Mouse (Mus musculus) MEL (cell line): ENCODE measurements around the gene Tha1. TPM values are rescaled to one million over a fixed set of nuclear protein-coding genes. Genes with fewer than 3 reads are reported as not detected.

ENCODE experiments used
- DNase-seq: peaks from one replicate; pipeline ENCODE4 v3.0.0; 2011; ENCODE audit warnings: low read depth, low spot score
- H3K27ac ChIP-seq: 2 replicates; pipeline ENCODE4 v1.5.1; 2012; ENCODE audit warnings: low read depth, mild to moderate bottlenecking, control low read depth, low read length, moderate library complexity; ENCODE audit not compliant: control insufficient read depth
- H3K27me3 ChIP-seq, 2 experiments: fragments of 150-350 bp in 1 of 2; sonication (generic) in 1 of 2; 2 replicates each; pipeline ENCODE4 v1.6.1; 2012; ENCODE audit warnings: low read length in 2 of 2, mild to moderate bottlenecking in 2 of 2, improper control_type of control experiment in 1 of 2, moderate library complexity in 1 of 2; ENCODE audit not compliant: insufficient read depth in 2 of 2, control insufficient read depth in 1 of 2
- H3K36me3 ChIP-seq, 2 experiments: 2 replicates each; pipeline ENCODE4 v1.6.1; 2012 to 2014; ENCODE audit warnings: low read length in 2 of 2, improper control_type of control experiment in 1 of 2, inconsistent platforms in 1 of 2, mild to moderate bottlenecking in 1 of 2; ENCODE audit not compliant: insufficient read depth in 2 of 2, control insufficient read depth in 1 of 2
- H3K4me1 ChIP-seq, 2 experiments: fragments of 150-350 bp in 1 of 2; sonication (generic) in 1 of 2; 2 replicates each; pipeline ENCODE4 v1.6.1; 2012; ENCODE audit warnings: low read length in 2 of 2, improper control_type of control experiment in 1 of 2, mild to moderate bottlenecking in 1 of 2; ENCODE audit not compliant: insufficient read depth in 2 of 2, control insufficient read depth in 1 of 2
- H3K4me3 ChIP-seq, 2 experiments: fragments of 150-350 bp in 1 of 2; sonication (generic) in 1 of 2; 2 replicates each; pipeline ENCODE4 v1.5.1; 2012; ENCODE audit warnings: low read depth in 2 of 2, low read length in 2 of 2, mild to moderate bottlenecking in 2 of 2, moderate library complexity in 2 of 2, control low read depth in 1 of 2, improper control_type of control experiment in 1 of 2; ENCODE audit not compliant: control insufficient read depth in 1 of 2, insufficient read depth in 1 of 2
- H3K79me2 ChIP-seq: 2 replicates; pipeline ENCODE4 v1.6.1; 2012; ENCODE audit warnings: mild to moderate bottlenecking, low read length, moderate library complexity; ENCODE audit not compliant: control insufficient read depth, poor library complexity, insufficient read depth
- H3K9ac ChIP-seq: 2 replicates; pipeline ENCODE4 v1.6.1; 2012; ENCODE audit warnings: low read depth, mild to moderate bottlenecking, control low read depth, low read length, moderate library complexity; ENCODE audit not compliant: control insufficient read depth, poor library complexity, severe bottlenecking
- H3K9me3 ChIP-seq: fragments of 150-350 bp; sonication (generic); replicated peaks from 2 replicates; pipeline ENCODE4 v1.6.1; 2012; ENCODE audit warnings: mild to moderate bottlenecking, low read length, improper control_type of control experiment, moderate library complexity; ENCODE audit not compliant: insufficient read depth
- BHLHE40 ChIP-seq: IDR thresholded peaks from 2 replicates; pipeline ENCODE4 v1.6.1; 2012; ENCODE audit warnings: low read depth, mild to moderate bottlenecking, inconsistent platforms, low read length, improper control_type of control experiment, borderline replicate concordance
- EP300 ChIP-seq, 2 experiments: IDR thresholded peaks; 2 replicates each; pipeline ENCODE4 v1.6.1; 2011; ENCODE audit warnings: improper control_type of control experiment in 2 of 2, low read length in 2 of 2, low read depth in 1 of 2, mild to moderate bottlenecking in 1 of 2
- ETS1 ChIP-seq: IDR thresholded peaks from 2 replicates; pipeline ENCODE4 v1.6.1; 2012; ENCODE audit warnings: low read depth, mild to moderate bottlenecking, inconsistent platforms, low read length, improper control_type of control experiment, moderate library complexity
- GATA1 ChIP-seq: IDR thresholded peaks from 2 replicates; pipeline ENCODE4 v1.6.1; 2011; ENCODE audit warnings: low read depth, low read length, improper control_type of control experiment
- HCFC1 ChIP-seq: IDR thresholded peaks from 2 replicates; pipeline ENCODE4 v1.6.1; 2012; ENCODE audit warnings: low read depth, mild to moderate bottlenecking, inconsistent platforms, low read length, improper control_type of control experiment, moderate library complexity
- KAT2A ChIP-seq: conservative IDR thresholded peaks from 2 replicates; pipeline ENCODE4 v1.6.1; 2012; ENCODE audit warnings: low read depth, low read length, improper control_type of control experiment, inconsistent platforms
- MAFK ChIP-seq: IDR thresholded peaks from 2 replicates; pipeline ENCODE4 v1.6.1; 2011; ENCODE audit warnings: low read depth, mild to moderate bottlenecking, low read length, improper control_type of control experiment, borderline replicate concordance
- MAX ChIP-seq: IDR thresholded peaks from 2 replicates; pipeline ENCODE4 v1.6.1; 2011; ENCODE audit warnings: low read length, improper control_type of control experiment
- MAZ ChIP-seq: IDR thresholded peaks from 2 replicates; pipeline ENCODE4 v1.6.1; 2012; ENCODE audit warnings: low read depth, mild to moderate bottlenecking, inconsistent platforms, low read length, improper control_type of control experiment
- MXI1 ChIP-seq: IDR thresholded peaks from 2 replicates; pipeline ENCODE4 v1.6.1; 2011; ENCODE audit warnings: mild to moderate bottlenecking, low read depth, low read length, improper control_type of control experiment
- MYC ChIP-seq: IDR thresholded peaks from 2 replicates; pipeline ENCODE4 v1.6.1; 2011; ENCODE audit warnings: low read depth, mild to moderate bottlenecking, low read length, improper control_type of control experiment, moderate library complexity
- NRF1 ChIP-seq: IDR thresholded peaks from 2 replicates; pipeline ENCODE4 v1.6.1; 2014; ENCODE audit warnings: low read depth, mild to moderate bottlenecking, inconsistent platforms, low read length, improper control_type of control experiment, moderate library complexity; ENCODE audit not compliant: poor library complexity, insufficient read depth, severe bottlenecking
- POLR2A ChIP-seq, 2 experiments: IDR thresholded peaks; 2 replicates each; pipeline ENCODE4 v1.6.1; 2011 to 2012; ENCODE audit warnings: low read length in 2 of 2, mild to moderate bottlenecking in 2 of 2, control low read depth in 1 of 2, improper control_type of control experiment in 1 of 2, low read depth in 1 of 2, moderate library complexity in 1 of 2; ENCODE audit not compliant: control insufficient read depth in 1 of 2, insufficient read depth in 1 of 2, poor library complexity in 1 of 2
- RAD21 ChIP-seq: IDR thresholded peaks from 2 replicates; pipeline ENCODE4 v1.6.1; 2011; ENCODE audit warnings: mild to moderate bottlenecking, low read depth, low read length, improper control_type of control experiment
- RCOR1 ChIP-seq: IDR thresholded peaks from 2 replicates; pipeline ENCODE4 v1.6.1; 2012; ENCODE audit warnings: low read depth, mild to moderate bottlenecking, inconsistent platforms, low read length, improper control_type of control experiment
- SIN3A ChIP-seq: IDR thresholded peaks from 2 replicates; pipeline ENCODE4 v1.6.1; 2012; ENCODE audit warnings: low read length, improper control_type of control experiment, inconsistent platforms
- TAL1 ChIP-seq: IDR thresholded peaks from 2 replicates; pipeline ENCODE4 v1.6.1; 2012; ENCODE audit warnings: mild to moderate bottlenecking, inconsistent platforms, low read length, moderate library complexity, mixed read lengths
- TBP ChIP-seq: IDR thresholded peaks from 2 replicates; pipeline ENCODE4 v1.8.0; 2011; ENCODE audit warnings: low read depth, low read length, improper control_type of control experiment
- TCF12 ChIP-seq: IDR thresholded peaks from 2 replicates; pipeline ENCODE4 v1.6.1; 2014; ENCODE audit warnings: low read depth, mild to moderate bottlenecking, inconsistent platforms, low read length, improper control_type of control experiment, moderate library complexity
- USF1 ChIP-seq: IDR thresholded peaks from 2 replicates; pipeline ENCODE4 v1.6.1; 2014; ENCODE audit warnings: low read depth, mild to moderate bottlenecking, inconsistent platforms, low read length, improper control_type of control experiment, moderate library complexity
- ZMIZ1 ChIP-seq: IDR thresholded peaks from 2 replicates; pipeline ENCODE4 v1.6.1; 2012; ENCODE audit warnings: low read depth, mild to moderate bottlenecking, inconsistent platforms, low read length, improper control_type of control experiment, moderate library complexity
- polyA plus RNA-seq, 2 experiments: library from polyadenylated mRNA; stranded (reverse) in 1 of 2; unstranded in 1 of 2; fragments of >175 nt in 1 of 2; fragments of >200 nt in 1 of 2; gene quantifications; 2 replicates each; pipeline versions ENCODE4 v1.2.1 to v1.2.4; 2012; ENCODE audit warnings: low replicate concordance in 2 of 2, low read depth in 1 of 2; ENCODE audit not compliant: insufficient read length in 2 of 2, insufficient read depth in 1 of 2, missing spikeins in 1 of 2
- total RNA-seq: library from RNA; depleted of rRNA; stranded (reverse); fragments of 300-350 nt; gene quantifications from 2 replicates; pipeline ENCODE4 v1.2.3, GENCODE M21; 2012

The Tha1 gene
- total and polyA plus RNA-seq, 3 experiments: 0.12 TPM; not detected in 2

DNA sequence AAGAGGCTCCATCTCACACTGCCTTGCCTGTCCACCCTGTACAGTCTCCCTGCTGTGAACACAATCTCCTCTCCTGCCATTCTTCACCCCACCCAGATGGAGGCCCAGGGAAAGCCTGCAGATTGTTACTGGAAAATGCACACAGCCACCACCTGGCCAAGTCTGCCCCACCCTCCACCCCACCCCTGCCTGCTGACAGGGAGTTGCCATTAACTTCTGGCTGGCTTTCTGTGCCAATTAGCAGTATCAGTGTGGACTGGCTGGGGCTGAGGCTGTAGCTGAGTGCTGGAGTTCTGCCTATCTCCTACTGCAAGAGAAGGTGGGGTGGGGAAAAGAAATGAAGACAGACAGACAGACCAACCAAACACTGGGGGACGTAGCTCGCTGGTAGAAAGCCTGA, 34.7 kb downstream of the Tha1 start:
- TF ChIP-seq MYC: 0 out of 2 replicates have a peak, but pooled peaks have one; percentile 21
- 0 out of 2 replicates have a peak, but pooled peaks have one; percentile 14 for TF ChIP-seq TBP
- TF ChIP-seq RCOR1: peak; percentile 43; the same call in 1 of the 2 replicates
- peak; percentile 69 for TF ChIP-seq MXI1
- TF ChIP-seq TAL1: peak; percentile 64
- no peak for TF ChIP-seq HCFC1
- TF ChIP-seq KAT2A: no peak
- peak; percentile 94 for TF ChIP-seq TCF12
- no peak for TF ChIP-seq ZMIZ1
- 0 out of 4 replicates have a peak, but pooled peaks of 1 of the 2 experiments have one; percentile 29 for TF ChIP-seq POLR2A (IDR thresholded peaks at IDR 0.05; ENCODE audit: control insufficient read depth in 1 of 2, insufficient read depth in 1 of 2, low read depth in 1 of 2, low read length in 2 of 2, poor library complexity in 1 of 2)
- TF ChIP-seq RAD21: no peak
- 0 out of 2 replicates have a peak, but pooled peaks have one; percentile 34 for TF ChIP-seq BHLHE40
- peak; percentile 87 for TF ChIP-seq ETS1
- TF ChIP-seq GATA1: peak; percentile 69
- TF ChIP-seq SIN3A: peak; percentile 56
- 0 out of 2 replicates have a peak, but pooled peaks have one; percentile 36 for TF ChIP-seq USF1
- 0 out of 2 replicates have a peak, but pooled peaks have one; percentile 14 for TF ChIP-seq NRF1
- TF ChIP-seq EP300 (IDR thresholded peaks at IDR 0.05; ENCODE audit: low read depth in 1 of 2, low read length in 2 of 2): peak; percentile 63 to 84; a peak in 3 of 4 replicates
- TF ChIP-seq, all 39 proteins: peak for 14
- peak; percentile 93 for DNase-seq
- H3K9me3 ChIP-seq: no peaks in the 10 kb centered on the region
- no peaks in the 10 kb centered on the region for H3K27me3 ChIP-seq
- H3K9ac ChIP-seq: no peak overlapping the region; the same call in none of the 2 replicates
- peak overlapping the region; percentile 73 for H3K27ac ChIP-seq
- H3K4me3 ChIP-seq: peak overlapping the region in 1 of 2 experiments; percentile 13; a peak in 1 of 4 replicates
- H3K4me1 ChIP-seq: peaks cover 21 to 28% of the 10 kb centered on the region in 2 experiments
- no peaks in the 10 kb centered on the region for H3K79me2 ChIP-seq
- peaks cover 0 to 17% of the 10 kb centered on the region in 2 experiments; a peak in 2 of 4 replicates for H3K36me3 ChIP-seq

DNA sequence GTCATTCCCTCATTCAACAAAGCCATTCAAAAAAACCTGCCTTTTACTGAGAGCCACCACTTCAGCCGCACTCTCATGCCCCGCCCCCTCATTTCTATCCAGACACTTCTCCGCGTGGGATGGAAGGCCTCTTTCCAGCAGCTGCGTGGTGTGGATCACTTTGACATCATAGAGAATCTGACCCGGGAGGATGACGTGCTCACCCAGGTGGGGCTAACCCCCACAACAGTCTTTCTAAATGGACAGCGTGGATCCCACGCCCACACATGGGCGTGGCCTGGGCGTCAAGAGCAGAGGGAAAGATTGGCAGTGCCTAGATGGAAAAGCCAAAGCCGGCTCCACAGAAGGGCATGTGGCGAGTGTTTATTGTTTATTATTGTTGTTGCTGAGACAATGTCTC, 37.0 kb downstream of the Tha1 start:
- peak; percentile 68 for DNase-seq
- H3K27me3 ChIP-seq: no peaks in the 10 kb centered on the region
- no peak overlapping the region for H3K27ac ChIP-seq
- peaks cover 0 to 20% of the 10 kb centered on the region in 2 experiments; a peak in 2 of 4 replicates for H3K36me3 ChIP-seq
- no peaks in the 10 kb centered on the region for H3K9me3 ChIP-seq
- H3K4me1 ChIP-seq: peaks cover 28 to 31% of the 10 kb centered on the region in 2 experiments
- TF ChIP-seq MAFK (no peak), RCOR1 (no peak), MAZ (no peak), EP300 (IDR thresholded peaks at IDR 0.05; ENCODE audit: low read depth in 1 of 2, low read length in 2 of 2) (peak in 1 of 2 experiments; percentile 21; a peak in 1 of 4 replicates), MAX (no peak)
- H3K4me3 ChIP-seq: no peak overlapping the region
- H3K9ac ChIP-seq: no peak overlapping the region
- H3K79me2 ChIP-seq: no peaks in the 10 kb centered on the region
